Mouse (Mus musculus): ENCODE results near the gene Pgk2. TPM values are rescaled to one million over a fixed set of nuclear protein-coding genes. Genes with fewer than 3 reads are reported as not detected.
"Not testable (repeated sequence)": the region's sequence is repeated elsewhere in the genome, so short reads cannot be mapped to it uniquely, and the experiment has no call there.

Gene Pgk2
- total RNA-seq (2021), result not detected
- long read RNA-seq, experiment 1, result 0 reads
- long read RNA-seq, experiment 2, result 0 reads

DNA sequence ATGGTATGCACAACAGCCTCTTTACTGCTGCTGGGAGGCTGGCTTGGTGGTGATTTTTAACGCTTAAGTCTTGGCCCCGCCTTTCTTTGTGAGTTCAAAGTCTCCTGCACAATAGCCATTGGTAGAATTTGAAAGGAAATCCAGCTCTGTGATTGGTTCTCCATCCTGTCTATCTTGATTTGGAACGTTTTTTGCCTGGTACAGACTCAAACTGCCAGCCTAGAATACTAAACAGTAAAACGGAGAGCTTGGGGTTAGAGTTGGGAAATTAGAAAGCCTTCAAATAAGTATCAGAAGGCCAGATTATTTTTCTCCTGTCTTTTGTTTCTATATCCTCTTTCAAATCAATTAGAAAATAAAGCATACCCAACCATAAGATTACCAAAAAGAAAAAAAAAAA is at the start of gene Pgk2:
Gene Pgk2 (minus strand): TSS at position 101 of the 400 bp plus-strand sequence.
- DNase-seq (ENCODE audit: low spot score in 2 of 2), result no peak

DNA sequence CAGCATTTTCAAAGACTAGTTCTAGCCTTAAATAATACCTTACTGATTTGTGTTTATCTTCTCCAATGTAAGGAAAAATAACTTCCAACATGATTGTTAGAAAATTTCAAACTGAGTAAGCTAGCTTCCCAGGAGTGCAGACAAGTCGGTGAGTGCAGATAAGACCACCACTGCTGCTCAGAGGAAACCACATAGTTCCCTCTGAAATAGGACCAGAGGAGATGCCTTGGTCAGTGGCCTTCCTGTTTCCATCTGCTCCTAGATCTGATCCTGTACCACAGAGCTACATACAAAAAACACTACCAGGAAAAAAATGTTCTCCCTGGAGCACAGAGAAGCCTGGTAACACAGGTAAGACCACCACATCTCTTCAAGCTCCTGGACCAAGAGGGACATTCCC is 44.0 kb upstream of the Pgk2 start:
- no peak for DNase-seq (ENCODE audit: low spot score in 2 of 2)

DNA sequence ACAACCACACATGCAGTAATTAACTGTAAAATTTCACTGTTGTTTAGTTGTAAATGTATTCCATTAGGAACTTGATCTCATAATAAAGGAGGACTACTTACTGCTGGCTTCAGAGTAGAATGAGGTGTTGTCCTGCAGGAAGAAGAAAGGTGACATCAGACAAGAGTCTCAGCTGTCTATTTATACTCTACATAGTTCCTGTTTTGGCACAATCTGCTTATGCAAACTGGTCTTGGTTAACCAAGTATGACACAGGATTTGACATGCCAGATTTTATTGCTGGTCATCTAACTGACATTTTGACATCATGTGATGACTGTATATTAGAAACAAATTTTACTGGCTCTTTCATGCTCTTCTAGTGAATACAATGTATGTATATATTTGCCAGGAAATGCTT is 33.7 kb upstream of the Pgk2 start, which contains the start of gene Crisp3:
Gene Crisp3 (minus strand): TSS at position 154 of the 400 bp plus-strand sequence.
- no peak for DNase-seq (ENCODE audit: low spot score in 2 of 2)

DNA sequence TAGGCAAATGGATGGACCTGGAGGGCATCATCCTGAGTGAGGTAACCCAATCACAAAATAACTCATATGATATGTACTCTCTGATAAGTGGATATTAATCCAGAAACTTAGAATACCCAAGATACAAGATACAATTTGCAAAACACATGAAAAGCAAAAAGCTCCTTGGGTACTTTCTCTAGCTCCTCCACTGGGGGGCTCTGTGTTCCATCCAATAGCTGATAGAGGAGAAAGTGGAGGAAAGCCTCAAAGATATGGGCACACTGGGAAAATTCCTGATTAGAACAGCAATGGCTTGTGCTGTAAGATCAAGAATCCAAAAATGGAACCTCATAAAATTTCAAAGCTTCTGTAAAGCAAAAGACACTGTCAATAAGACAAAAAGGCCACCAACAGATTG is 6.6 kb downstream of the Pgk2 start:
- DNase-seq (ENCODE audit: low spot score in 2 of 2), result not testable (repeated sequence)

DNA sequence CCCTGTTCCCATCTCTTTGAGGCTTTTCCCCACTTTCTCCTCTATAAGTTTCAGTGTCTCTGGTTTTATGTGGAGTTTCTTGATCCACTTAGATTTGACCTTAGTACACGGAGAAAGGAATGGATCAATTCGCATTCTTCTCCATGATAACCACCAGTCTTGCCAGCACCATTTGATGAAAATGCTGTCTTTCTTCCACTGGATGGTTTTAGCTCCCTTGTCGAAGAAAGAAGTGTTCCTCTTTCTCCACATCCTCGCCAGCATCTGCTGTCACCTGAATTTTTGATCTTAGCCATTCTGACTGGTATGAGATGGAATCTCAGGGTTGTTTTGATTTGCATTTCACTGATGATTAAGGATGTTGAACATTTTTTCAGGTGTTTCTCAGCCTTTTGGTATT is 18.2 kb downstream of the Pgk2 start:
- not testable (repeated sequence) for DNase-seq (ENCODE audit: low spot score in 2 of 2)

DNA sequence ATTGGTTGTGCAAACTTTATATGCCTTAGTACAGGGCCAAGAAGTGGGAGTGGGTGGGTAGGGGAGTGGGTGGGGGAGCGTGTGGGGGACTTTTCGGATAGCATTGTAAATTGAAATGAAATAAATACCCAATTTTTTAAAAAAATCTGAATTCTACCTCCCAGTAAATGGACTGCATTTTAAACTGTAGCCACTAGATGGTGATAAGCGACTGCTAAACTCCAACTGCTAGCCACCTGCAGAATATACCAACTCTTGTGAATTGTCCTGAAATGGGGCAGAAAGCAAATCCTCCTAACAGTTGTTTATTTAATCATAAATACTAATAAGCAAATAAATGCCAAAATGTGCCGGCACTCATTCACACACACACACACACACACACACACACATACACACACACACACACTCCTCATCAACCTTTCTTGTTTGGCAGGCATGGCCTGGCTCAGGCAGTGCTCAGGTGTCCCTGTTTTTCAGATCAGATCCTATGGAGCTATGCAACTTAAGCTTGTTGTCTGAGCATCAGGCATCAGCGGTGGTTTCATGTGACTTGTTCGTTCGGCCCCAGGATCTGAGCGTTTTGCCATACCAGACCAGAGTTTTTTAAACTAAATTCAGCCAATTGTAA is 50.6 kb downstream of the Pgk2 start:
- DNase-seq (ENCODE audit: low spot score in 2 of 2), result not testable (repeated sequence)

Other genes with a start within 250 kb of the Pgk2 start
- not detected for gene AC192777.2, start 113.2 kb downstream of the Pgk2 start, total RNA-seq (2021)
- not detected for gene Crisp3, start 33.6 kb upstream of the Pgk2 start, total RNA-seq (2021)
- gene Crisp1, start 110.6 kb upstream of the Pgk2 start, total RNA-seq (2021), result not detected

Measured in adrenal gland, adult 18-20 months (tissue).